In the genomic region with DNA sequence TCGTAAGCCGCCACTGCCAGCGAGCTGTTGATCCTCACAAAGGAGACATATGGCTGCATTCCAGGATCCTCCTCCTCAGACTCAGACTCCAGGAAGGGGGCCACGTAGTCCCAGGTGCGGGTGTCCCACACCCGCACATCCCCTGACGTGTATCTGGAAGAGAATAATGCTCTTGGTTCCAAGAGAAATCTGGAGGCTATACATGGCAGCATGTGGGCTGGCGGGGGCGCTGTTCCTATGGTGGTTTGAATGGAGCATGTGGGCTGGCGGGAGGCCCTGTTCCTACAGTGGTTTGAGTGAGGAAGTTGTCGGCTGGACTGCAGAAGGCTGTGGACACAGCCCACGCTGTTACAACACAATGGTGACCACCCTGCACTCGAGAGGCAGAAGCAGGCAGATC, we compare ENCODE assay signal across 14 mouse cellular contexts. TPM values are rescaled to one million over a fixed set of nuclear protein-coding genes. Genes with fewer than 3 reads are reported as not detected.
A peak's percentile ranks its signal among the peaks of the same experiment; 100 is the strongest.
DNase-seq lines count a peak whose midpoint lies in the region; ATAC-seq lines count a peak whose summit lies in the region.
"Had no signal": no experiment of that assay in that cellular context is flagged by ENCODE, and none has a peak within 500 bp of the region (broad histone marks: within the 10 kb centered on the region; RNA-seq: fewer than 3 reads in every experiment).

No protein-coding gene starts in this region.

- peak; percentile 73 to 74 for DNase-seq in cerebellum, postnatal 10 days
- no peak for DNase-seq in cerebellum, adult 8-10 months
- DNase-seq in WW6 (ENCODE audit: low read depth, low spot score), result peak; percentile 13
- DNase-seq in left cerebral cortex, postnatal 36 days (ENCODE audit: low spot score in 2 of 2), result peak; percentile 88 to 89
- no peak for DNase-seq in embryo, embryonic 11 days
- DNase-seq in midbrain, embryonic 10.5 days (ENCODE audit: low spot score), result no peak
- DNase-seq: adrenal gland, adult 2 months; kidney, postnatal 36 days had no signal

- peaks cover 73% of the 10 kb centered on the region for H3K36me3 ChIP-seq in midbrain, embryonic 10.5 days

- H3K27me3 ChIP-seq in midbrain, embryonic 10.5 days (ENCODE audit: low read depth, poor library complexity, severe bottlenecking), result no peaks in the 10 kb centered on the region
- H3K27me3 ChIP-seq: embryonic facial prominence, embryonic 13.5 days; lung, embryonic 15.5 days; neural tube, embryonic 12.5 days had no signal

- H3K9me3 ChIP-seq in midbrain, embryonic 10.5 days (replicated peaks), result no peaks in the 10 kb centered on the region
- H3K9me3 ChIP-seq: embryonic facial prominence, embryonic 13.5 days; lung, embryonic 15.5 days; neural tube, embryonic 12.5 days had no signal

- ATAC-seq in granulocyte monocyte progenitor cell, adult 5-6 weeks (replicated peaks; ENCODE audit: poor library complexity, severe bottlenecking), result peak; percentile 71
- ATAC-seq in megakaryocyte, adult 5-6 weeks (ENCODE audit: poor library complexity, severe bottlenecking), result no peak

- H3K27ac ChIP-seq in midbrain, embryonic 10.5 days (replicated peaks), result no peak overlapping the region
- H3K27ac ChIP-seq: embryonic facial prominence, embryonic 13.5 days; lung, embryonic 15.5 days; neural tube, embryonic 12.5 days had no signal

- intact Hi-C loops in left cerebral cortex, postnatal 36 days (cut with DNase I), result no loop called here

- no peak overlapping the region for H3K4me3 ChIP-seq in midbrain, embryonic 10.5 days
- H3K4me3 ChIP-seq: embryonic facial prominence, embryonic 13.5 days; lung, embryonic 15.5 days; neural tube, embryonic 12.5 days had no signal

- H3K4me1 ChIP-seq in midbrain, embryonic 10.5 days, result 0 out of 2 replicates have a peak, but pooled peaks cover 6% of the 10 kb centered on the region
- H3K4me1 ChIP-seq: lung, embryonic 15.5 days had no signal

- WGBS in midbrain, embryonic 10.5 days, result 85% methylated on average over 13 of the region's 13 CpGs

RNA-seq across cellular contexts. Expression of gene Fbxw8, which starts 41.6 kb away (rescaled TPM):
- 18.8 and 25.5 TPM in 2 replicates for total RNA-seq in granulocyte monocyte progenitor cell, adult 5-6 weeks (2014; fragmentation: Nextera tagmentation)
- 22.4 and 25.6 TPM in 2 replicates for total RNA-seq in granulocyte monocyte progenitor cell, adult 5-6 weeks (2017)
- 10 to 100 TPM; 31.4 to 34.7 TPM for total RNA-seq in left cerebral cortex, postnatal 36 days (2021)
- 7.0 and 7.1 TPM in 2 replicates for total RNA-seq in megakaryocyte, adult 5-6 weeks (2015)
- total RNA-seq in megakaryocyte, adult 5-6 weeks (2017), result 11.3 and 11.7 TPM in 2 replicates
- 31.7 and 32.2 TPM in 2 replicates for polyA plus RNA-seq in midbrain, embryonic 10.5 days (2016; fragmentation: Nextera tagmentation; extraction: Ambion mirVana)

RNA-seq across cellular contexts. Expression of gene Hrk, which starts 50.8 kb away (rescaled TPM):
- total RNA-seq in granulocyte monocyte progenitor cell, adult 5-6 weeks (2014; fragmentation: Nextera tagmentation), result not detected in 2 replicates
- total RNA-seq in granulocyte monocyte progenitor cell, adult 5-6 weeks (2017), result not detected in 2 replicates
- 10 to 100 TPM; 28.3 to 30.3 TPM for total RNA-seq in left cerebral cortex, postnatal 36 days (2021)
- not detected in 2 replicates for total RNA-seq in megakaryocyte, adult 5-6 weeks (2015)
- not detected in 2 replicates for total RNA-seq in megakaryocyte, adult 5-6 weeks (2017)
- 0.06 and 0.10 TPM in 2 replicates for polyA plus RNA-seq in midbrain, embryonic 10.5 days (2016; fragmentation: Nextera tagmentation; extraction: Ambion mirVana)
- total RNA-seq: adrenal gland, adult 2 months had no signal
- polyA plus RNA-seq: adrenal gland, adult 2 months; C2C12 had no signal

Comparison
In these comparisons a context has a peak if more than half of its experiments do, and no peak if none do; other contexts are left out.
1. DNase-seq: peak in cerebellum, postnatal 10 days (2 of 2), WW6 (single experiment) and left cerebral cortex, postnatal 36 days (2 of 2); none in cerebellum, adult 8-10 months (single experiment), embryo, embryonic 11 days (single experiment) and midbrain, embryonic 10.5 days (single experiment).
2. RNA of gene Hrk, which starts 50.8 kb away (total RNA-seq): 28.3 to 30.3 TPM in left cerebral cortex, postnatal 36 days; not detected in granulocyte monocyte progenitor cell, adult 5-6 weeks and not detected in megakaryocyte, adult 5-6 weeks; every median in the first group is over 10 times any median in the second.